Mouse (Mus musculus) layer of hippocampus, adult 11-12 months (tissue): Measurements from ENCODE around the gene Eif1.
"Not testable (repeated sequence)": the region's sequence is repeated elsewhere in the genome, so short reads cannot be mapped to it uniquely, and the experiment has no call there.

Experiments
- DNase-seq: peaks from one replicate; pipeline ENCODE4 v3.0.0; 2022; ENCODE audit warnings: low spot score

Eif1 gene

GRCm38 (mm10) chr11:100352076-100352857, 32.6 kb downstream of the Eif1 start:
- DNase-seq = no peak

- DNase-seq = peak; percentile 56
These were observed 35.7 kb downstream of the Eif1 start for GRCm38 (mm10) chr11:100355151-100355951.

GRCm38 (mm10) chr11:100355972-100356818, 36.5 kb downstream of the Eif1 start, which contains the start of gene Hap1:
Hap1 (minus strand) TSS chr11:100356128.
- peak; percentile 76 for DNase-seq

- DNase-seq = no peak
These were observed 37.1 kb downstream of the Eif1 start for GRCm38 (mm10) chr11:100356819-100357211.

GRCm38 (mm10) chr11:100357408-100357807, 37.7 kb downstream of the Eif1 start:
- DNase-seq = no peak

GRCm38 (mm10) chr11:100360175-100360574, 40.5 kb downstream of the Eif1 start:
- no peak for DNase-seq

GRCm38 (mm10) chr11:100361059-100361458, 41.4 kb downstream of the Eif1 start:
- not testable (repeated sequence) for DNase-seq

GRCm38 (mm10) chr11:100362209-100362978, 42.7 kb downstream of the Eif1 start:
- peak; percentile 81 for DNase-seq

- peak; percentile 68 for DNase-seq
These were observed 43.4 kb downstream of the Eif1 start for GRCm38 (mm10) chr11:100362979-100363562.

- no peak for DNase-seq
These were observed 49.5 kb downstream of the Eif1 start for GRCm38 (mm10) chr11:100369145-100369544.

- DNase-seq = no peak
These were observed 50.1 kb downstream of the Eif1 start for GRCm38 (mm10) chr11:100369822-100370221.
